Mouse (Mus musculus): ENCODE measurements around the gene Sipa1l1. TPM values are rescaled to one million over a fixed set of nuclear protein-coding genes. Genes with fewer than 3 reads are reported as not detected.

Sipa1l1 gene
- polyA plus RNA-seq, 1 experiment from 2014 or later, result 33.3 TPM

GRCm38 (mm10) chr12:82265335-82266274 is 96.5 kb downstream of the Sipa1l1 start:
- WGBS, result 95% methylated on average over 9 of the region's 9 CpGs
- H3K4me1 ChIP-seq, result no peaks in the 10 kb centered on the region
- no peak overlapping the region for H3K4me3 ChIP-seq
- no peaks in the 10 kb centered on the region for H3K27me3 ChIP-seq
- H3K27ac ChIP-seq, result no peak overlapping the region
- H3K9ac ChIP-seq, result no peak overlapping the region
- H3K9me3 ChIP-seq (replicated peaks), result no peaks in the 10 kb centered on the region
- ATAC-seq (ENCODE audit: low FRiP score), result no peak
- H3K4me2 ChIP-seq (replicated peaks), result no peak overlapping the region
- no peaks in the 10 kb centered on the region for H3K36me3 ChIP-seq

DNA sequence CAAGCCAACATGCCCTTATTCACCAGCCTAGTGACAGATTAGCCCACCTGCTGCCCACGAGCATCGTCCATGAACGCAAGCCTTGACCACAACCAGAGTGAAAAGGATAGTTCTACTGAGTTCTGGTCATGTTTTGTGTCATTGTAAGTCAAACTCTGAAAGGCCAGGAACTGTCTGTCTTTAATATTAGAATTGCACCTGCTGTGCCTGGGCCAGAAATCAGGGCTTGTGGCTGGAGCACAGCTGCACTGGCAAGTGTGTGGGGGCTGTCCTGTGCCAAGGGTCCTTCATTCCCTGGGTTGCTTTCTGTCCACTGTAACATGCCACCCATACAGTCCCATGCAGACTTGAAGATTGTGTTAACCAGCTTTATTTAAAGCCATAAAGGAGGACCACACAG is 102.3 kb downstream of the Sipa1l1 start:
- 76% methylated on average over 3 of the region's 3 CpGs for WGBS
- Histone ChIP-seq H3K4me3 (no peak overlapping the region), H3K27ac (no peak overlapping the region), H3K9me3 (replicated peaks) (no peaks in the 10 kb centered on the region), H3K27me3 (no peaks in the 10 kb centered on the region), H3K4me1 (no peaks in the 10 kb centered on the region; the same call in 1 of the 2 replicates), H3K9ac (no peak overlapping the region), H3K4me2 (replicated peaks) (no peak overlapping the region), H3K36me3 (no peaks in the 10 kb centered on the region)
- ATAC-seq (ENCODE audit: low FRiP score), result no peak

GRCm38 (mm10) chr12:82273503-82273902 is 104.4 kb downstream of the Sipa1l1 start:
- Histone ChIP-seq H3K9ac (no peak overlapping the region), H3K9me3 (replicated peaks) (no peaks in the 10 kb centered on the region), H3K27ac (no peak overlapping the region), H3K4me3 (no peak overlapping the region), H3K4me1 (no peaks in the 10 kb centered on the region; the same call in 1 of the 2 replicates), H3K4me2 (replicated peaks) (no peak overlapping the region), H3K36me3 (no peaks in the 10 kb centered on the region), H3K27me3 (no peaks in the 10 kb centered on the region)
- 82% methylated on average over 3 of the region's 3 CpGs for WGBS
- no peak for ATAC-seq (ENCODE audit: low FRiP score)

DNA sequence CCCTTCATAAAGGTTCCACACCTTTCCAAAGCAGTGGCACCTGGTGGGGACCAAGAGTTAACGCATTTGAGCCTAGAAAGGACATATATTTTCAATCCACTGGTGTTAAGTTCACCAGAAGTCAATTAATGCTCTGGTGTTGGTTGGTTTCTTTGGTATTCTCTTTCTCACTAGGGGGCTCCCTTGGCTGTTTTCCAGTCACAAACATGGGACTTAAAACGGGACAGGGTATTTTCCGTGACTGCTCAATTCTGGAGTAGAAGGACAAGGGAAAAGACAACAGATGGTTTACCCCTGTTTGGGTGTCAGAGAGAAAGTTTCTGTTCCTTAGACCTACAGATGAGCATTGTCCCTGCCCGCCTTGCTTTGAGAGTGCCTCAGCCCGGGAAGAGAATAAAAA is 105.5 kb downstream of the Sipa1l1 start:
- ATAC-seq (ENCODE audit: low FRiP score), result no peak
- Histone ChIP-seq H3K27me3 (no peaks in the 10 kb centered on the region), H3K4me2 (replicated peaks) (no peak overlapping the region), H3K4me1 (no peaks in the 10 kb centered on the region; the same call in 1 of the 2 replicates), H3K9me3 (replicated peaks) (no peaks in the 10 kb centered on the region), H3K4me3 (no peak overlapping the region), H3K27ac (no peak overlapping the region), H3K9ac (no peak overlapping the region), H3K36me3 (no peaks in the 10 kb centered on the region)
- WGBS, result 72% methylated on average over 5 of the region's 5 CpGs

DNA sequence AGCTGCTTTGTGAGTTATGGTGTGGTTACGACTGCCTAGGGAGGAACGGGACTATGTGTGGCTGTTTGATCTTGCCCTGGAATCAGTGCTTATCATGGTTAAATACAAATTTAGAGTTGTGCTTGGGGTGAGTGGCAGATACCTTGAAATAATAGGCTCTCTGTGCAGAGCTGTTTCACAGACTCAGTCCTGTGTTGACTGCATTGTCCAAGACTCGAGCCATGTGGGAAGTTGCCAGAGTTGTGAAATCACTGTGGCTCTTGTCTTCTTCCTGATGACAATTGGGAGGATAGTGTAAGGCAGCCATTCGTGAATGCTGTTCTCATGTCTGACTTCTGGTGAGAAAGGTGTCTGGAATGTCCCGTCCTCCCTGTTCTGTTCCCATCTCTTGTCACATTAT is 106.6 kb downstream of the Sipa1l1 start:
- Histone ChIP-seq H3K27ac (0 out of 2 replicates have a peak overlapping the region, but pooled peaks have one; percentile 19), H3K9me3 (replicated peaks) (no peaks in the 10 kb centered on the region), H3K4me2 (replicated peaks) (no peak overlapping the region), H3K4me1 (no peaks in the 10 kb centered on the region; the same call in 1 of the 2 replicates), H3K27me3 (no peaks in the 10 kb centered on the region), H3K4me3 (no peak overlapping the region), H3K9ac (no peak overlapping the region), H3K36me3 (no peaks in the 10 kb centered on the region)
- WGBS, result 68% methylated on average over 5 of the region's 5 CpGs
- ATAC-seq (ENCODE audit: low FRiP score), result no peak

GRCm38 (mm10) chr12:82276591-82276990 is 107.5 kb downstream of the Sipa1l1 start:
- ATAC-seq (ENCODE audit: low FRiP score), result no peak
- Histone ChIP-seq H3K4me3 (no peak overlapping the region), H3K9me3 (replicated peaks) (no peaks in the 10 kb centered on the region), H3K9ac (no peak overlapping the region), H3K4me1 (no peaks in the 10 kb centered on the region; the same call in 1 of the 2 replicates), H3K27me3 (no peaks in the 10 kb centered on the region), H3K4me2 (replicated peaks) (no peak overlapping the region), H3K27ac (no peak overlapping the region), H3K36me3 (no peaks in the 10 kb centered on the region)
- 93% methylated on average over 1 of the region's 1 CpGs for WGBS

DNA sequence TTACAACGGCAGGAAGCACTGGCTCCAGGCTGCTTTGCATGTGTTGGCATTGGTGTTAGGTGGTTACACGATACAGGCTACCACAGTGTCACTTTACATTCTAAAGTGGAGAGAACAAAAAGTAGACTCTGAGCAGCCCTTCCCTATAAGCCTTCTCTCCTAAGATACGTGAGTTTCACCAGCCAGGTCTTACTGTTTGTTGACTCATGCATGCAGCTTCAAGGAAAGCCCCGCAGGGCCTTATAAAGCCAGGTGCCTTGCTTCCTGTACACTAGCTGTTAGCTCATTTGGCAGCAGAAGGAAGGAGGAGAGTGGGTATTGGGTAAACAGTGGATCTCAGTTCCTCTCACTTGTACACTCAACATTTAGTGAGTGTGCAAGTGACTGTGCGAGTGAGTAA is 115.5 kb downstream of the Sipa1l1 start:
- no peak overlapping the region for H3K4me3 ChIP-seq

DNA sequence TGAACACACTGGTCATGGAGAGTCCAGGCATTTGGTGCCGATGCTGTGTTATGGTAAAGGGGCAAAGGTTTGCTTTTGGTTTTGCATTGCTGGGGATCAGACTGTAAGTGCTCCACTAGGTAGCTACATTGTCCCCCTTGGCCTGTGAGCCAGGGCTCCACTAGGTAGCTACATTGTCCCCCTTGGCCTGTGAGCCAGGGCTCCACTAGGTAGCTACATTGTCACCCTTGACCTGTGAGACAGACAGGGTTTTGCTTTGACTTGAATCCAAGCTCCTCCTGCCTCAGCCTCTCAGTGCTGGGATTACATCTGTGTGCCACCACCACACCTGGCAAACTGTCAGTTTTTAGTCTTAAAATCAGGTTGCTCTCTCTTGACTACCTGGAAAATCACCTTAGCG is 115.9 kb downstream of the Sipa1l1 start:
- no peak overlapping the region for H3K27ac ChIP-seq
- no peaks in the 10 kb centered on the region for H3K27me3 ChIP-seq
- H3K9me3 ChIP-seq (replicated peaks), result no peaks in the 10 kb centered on the region
- no peak overlapping the region for H3K4me3 ChIP-seq
- H3K36me3 ChIP-seq, result no peaks in the 10 kb centered on the region
- ATAC-seq (ENCODE audit: low FRiP score), result no peak
- H3K4me1 ChIP-seq, result peaks cover 10% of the 10 kb centered on the region
- no peak overlapping the region for H3K4me2 ChIP-seq (replicated peaks)
- WGBS, result 91% methylated on average over 2 of the region's 2 CpGs
- no peak overlapping the region for H3K9ac ChIP-seq

More for the DNA sequence above, 115.5 kb downstream of the Sipa1l1 start:
- Histone ChIP-seq H3K9ac (no peak overlapping the region), H3K4me2 (replicated peaks) (no peak overlapping the region), H3K9me3 (replicated peaks) (no peaks in the 10 kb centered on the region), H3K27me3 (no peaks in the 10 kb centered on the region), H3K27ac (no peak overlapping the region), H3K4me1 (peaks cover 10% of the 10 kb centered on the region), H3K36me3 (no peaks in the 10 kb centered on the region)
- WGBS, result 85% methylated on average over 5 of the region's 5 CpGs
- no peak for ATAC-seq (ENCODE audit: low FRiP score)

- Histone ChIP-seq H3K36me3 (no peaks in the 10 kb centered on the region), H3K4me1 (peaks cover 10% of the 10 kb centered on the region), H3K4me3 (no peak overlapping the region), H3K27me3 (no peaks in the 10 kb centered on the region), H3K9me3 (replicated peaks) (no peaks in the 10 kb centered on the region), H3K27ac (peak overlapping the region; percentile 30; the same call in 1 of the 2 replicates), H3K9ac (no peak overlapping the region), H3K4me2 (replicated peaks) (no peak overlapping the region)
- no peak for ATAC-seq (ENCODE audit: low FRiP score)
- WGBS, result 43% methylated on average over 6 of the region's 6 CpGs
Observed at GRCm38 (mm10) chr12:82286068-82286467, 116.9 kb downstream of the Sipa1l1 start.

DNA sequence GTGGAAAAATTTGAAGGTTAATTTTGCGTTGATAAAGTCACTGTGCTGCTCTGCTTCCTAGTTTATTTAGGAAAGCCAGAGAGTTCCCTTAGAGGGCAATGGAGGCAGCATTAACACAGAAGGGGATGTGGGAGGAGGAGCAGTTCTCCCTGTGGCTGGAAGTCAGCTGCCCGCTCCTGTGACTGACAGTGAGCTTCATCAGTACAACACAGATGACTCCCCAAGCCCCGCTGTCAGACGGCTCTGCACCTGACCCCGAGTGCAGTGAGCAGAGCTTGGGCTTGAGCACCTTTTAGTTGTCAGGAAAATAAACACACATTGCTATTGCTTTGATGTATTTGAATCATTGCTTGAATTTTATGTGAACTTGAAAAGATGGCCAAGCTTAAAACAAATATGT is 117.7 kb downstream of the Sipa1l1 start:
- Histone ChIP-seq H3K27ac (peak overlapping the region; percentile 17; the same call in 1 of the 2 replicates), H3K9me3 (replicated peaks) (no peaks in the 10 kb centered on the region), H3K36me3 (no peaks in the 10 kb centered on the region), H3K4me1 (peaks cover 10% of the 10 kb centered on the region), H3K27me3 (no peaks in the 10 kb centered on the region), H3K4me3 (no peak overlapping the region), H3K9ac (no peak overlapping the region), H3K4me2 (replicated peaks) (no peak overlapping the region)
- ATAC-seq (ENCODE audit: low FRiP score), result peak; percentile 64; the same call in 1 of the 2 replicates
- WGBS, result 58% methylated on average over 5 of the region's 5 CpGs

DNA sequence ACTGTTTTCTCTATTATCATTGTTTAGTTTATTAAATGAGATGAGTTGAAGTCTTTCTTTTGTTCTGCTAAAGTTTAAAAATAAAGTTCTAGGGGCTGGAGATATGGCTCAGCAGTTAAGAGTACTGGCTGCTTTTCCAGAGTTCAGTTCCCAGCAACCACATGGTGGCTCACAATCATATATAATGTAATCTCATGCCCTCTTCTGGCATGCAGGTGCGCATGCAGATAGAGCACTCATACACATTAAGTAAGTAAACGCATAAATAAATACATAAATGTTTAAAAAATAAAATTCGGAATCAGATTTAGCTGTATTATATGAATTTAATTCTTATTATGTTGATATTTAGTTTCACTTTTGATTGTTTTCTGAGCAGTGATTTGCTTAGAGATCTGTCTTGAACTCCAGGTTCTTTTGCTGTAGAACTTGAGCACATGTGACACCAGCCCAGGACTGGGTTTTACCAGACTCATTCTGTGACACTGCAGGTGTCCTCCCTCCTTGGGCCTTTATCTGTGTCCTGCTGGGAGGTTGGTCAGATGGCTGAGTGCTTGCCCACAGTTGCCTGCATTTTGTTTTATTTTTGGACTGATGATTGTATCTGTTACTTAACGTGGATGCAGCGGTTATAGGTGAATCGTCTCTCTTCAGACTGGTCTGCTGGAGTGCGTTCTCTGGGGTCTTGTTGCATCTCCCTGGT is 124.6 kb downstream of the Sipa1l1 start:
- no peak overlapping the region for H3K4me3 ChIP-seq
- no peaks in the 10 kb centered on the region for H3K36me3 ChIP-seq
- ATAC-seq (ENCODE audit: low FRiP score), result no peak
- no peak overlapping the region for H3K4me2 ChIP-seq (replicated peaks)
- WGBS, result 93% methylated on average over 7 of the region's 7 CpGs
- no peak overlapping the region for H3K27ac ChIP-seq
- H3K9me3 ChIP-seq (replicated peaks), result no peaks in the 10 kb centered on the region
- no peak overlapping the region for H3K9ac ChIP-seq
- peaks cover 3% of the 10 kb centered on the region; the same call in 1 of the 2 replicates for H3K4me1 ChIP-seq
- no peaks in the 10 kb centered on the region for H3K27me3 ChIP-seq
